Mouse (Mus musculus): ENCODE data around the gene Nectin4. TPM values are rescaled to one million over a fixed set of nuclear protein-coding genes. Genes with fewer than 3 reads are reported as not detected.

The Nectin4 gene
- total RNA-seq, 2 experiments from 2014 or later = 0.22 TPM; not detected in 1

Other genes with a start within 250 kb of the Nectin4 start
- 1,000 to 10,000 TPM in 1 of 2 experiments, 100 to 1,000 TPM in 1; 973 to 1,003 TPM for gene Sdhc, start 219.5 kb upstream of the Nectin4 start, total RNA-seq (2021)
- gene Mpz, start 219.4 kb upstream of the Nectin4 start, total RNA-seq (2021) = 10 to 100 TPM; 11.0 to 18.1 TPM
- 100 to 1,000 TPM; 136 to 146 TPM for gene Pcp4l1, start 173.8 kb upstream of the Nectin4 start, total RNA-seq (2021)
- not detected for gene Nr1i3, start 156.1 kb upstream of the Nectin4 start, total RNA-seq (2021)
- 10 to 100 TPM; 88.9 to 95.9 TPM for gene Tomm40l, start 147.6 kb upstream of the Nectin4 start, total RNA-seq (2021)
- gene Apoa2, start 145.0 kb upstream of the Nectin4 start, total RNA-seq (2021) = 1 to 10 TPM; 2.3 to 4.2 TPM
- gene Fcer1g, start 135.7 kb upstream of the Nectin4 start, total RNA-seq (2021) = 1 to 10 TPM; 9.0 to 9.6 TPM
- 1 to 10 TPM; 5.1 to 7.8 TPM for gene Adamts4, start 119.7 kb upstream of the Nectin4 start, total RNA-seq (2021)
- gene Ndufs2, start 118.7 kb upstream of the Nectin4 start, total RNA-seq (2021) = 1,000 to 10,000 TPM; 1,054 to 1,076 TPM
- 10 to 100 TPM; 28.0 to 28.6 TPM for gene B4galt3, start 99.8 kb upstream of the Nectin4 start, total RNA-seq (2021)
- gene Ppox, start 88.9 kb upstream of the Nectin4 start, total RNA-seq (2021) = 10 to 100 TPM; 20.7 to 21.4 TPM
- 10 to 100 TPM; 20.7 to 26.8 TPM for gene Usp21, start 82.1 kb upstream of the Nectin4 start, total RNA-seq (2021)
- 100 to 1,000 TPM; 101 to 112 TPM for gene Ufc1, start 75.1 kb upstream of the Nectin4 start, total RNA-seq (2021)
- 10 to 100 TPM; 23.6 to 26.3 TPM for gene Dedd, start 41.0 kb upstream of the Nectin4 start, total RNA-seq (2021)
- 10 to 100 TPM; 20.9 to 22.1 TPM for gene Nit1, start 24.5 kb upstream of the Nectin4 start, total RNA-seq (2021)
- 10 to 100 TPM; 73.4 to 73.9 TPM for gene Pfdn2, start 24.4 kb upstream of the Nectin4 start, total RNA-seq (2021)
- gene Klhdc9, start 9.3 kb upstream of the Nectin4 start, total RNA-seq (2021) = under 1 TPM; 0.60 to 0.65 TPM
- gene Arhgap30, start 18.9 kb downstream of the Nectin4 start, total RNA-seq (2021) = 1 to 10 TPM; 2.1 to 2.5 TPM
- 10 to 100 TPM; 50.4 to 51.3 TPM for gene Usf1, start 41.2 kb downstream of the Nectin4 start, total RNA-seq (2021)
- gene Tstd1, start 48.8 kb downstream of the Nectin4 start, total RNA-seq (2021) = 1 to 10 TPM; 1.6 TPM
- gene F11r, start 67.4 kb downstream of the Nectin4 start, total RNA-seq (2021) = 10 to 100 TPM; 59.4 to 65.1 TPM
- 1 to 10 TPM; 4.4 to 4.5 TPM for gene Alyref2, start 133.4 kb downstream of the Nectin4 start, total RNA-seq (2021)
- gene Itln1, start 165.2 kb downstream of the Nectin4 start, total RNA-seq (2021) = not detected
- under 1 TPM; 0.10 to 0.20 TPM for gene Cd244a, start 189.1 kb downstream of the Nectin4 start, total RNA-seq (2021)
- under 1 TPM; 0.17 to 0.22 TPM for gene Ly9, start 237.3 kb downstream of the Nectin4 start, total RNA-seq (2021)